Mouse (Mus musculus) cerebral cortex, adult 2 months (tissue): Measurements from ENCODE around the gene Fam124a.

Source experiments
- WGBS: fragments of 180-500 bp; shearing (Covaris S2); methylation state at CpG from one replicate; pipeline ENCODE4 v1.1.7; 2018; 5-methylcytosine and 5-hydroxymethylcytosine counted together

Fam124a gene

DNA sequence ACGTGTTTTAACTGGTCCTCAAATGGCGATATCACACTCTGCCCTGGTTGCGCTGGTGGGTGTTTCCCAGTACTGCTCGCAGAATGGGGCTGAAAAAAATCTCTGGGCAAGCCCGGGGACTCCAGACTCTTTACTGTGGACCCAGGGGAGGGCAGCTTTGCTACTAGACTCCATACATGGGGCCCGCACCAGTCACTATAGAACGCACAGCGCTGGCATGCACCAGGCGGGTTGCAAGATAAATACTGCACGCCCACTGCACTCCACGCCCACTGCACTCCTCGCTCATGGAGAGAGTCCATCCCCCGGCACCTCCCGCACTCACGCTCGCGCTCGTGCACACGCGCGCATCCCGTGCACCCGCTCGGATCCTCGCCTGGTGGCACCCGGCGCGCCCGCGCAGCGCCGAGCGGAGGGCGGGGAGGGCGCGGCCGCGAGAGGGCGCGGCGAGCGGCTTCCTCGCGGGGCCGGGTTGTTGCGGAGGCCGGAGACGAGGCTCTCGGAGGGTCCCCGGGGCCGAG, at the start of gene Fam124a:
Fam124a (plus strand) TSS at position 429 of the 521 bp plus-strand sequence.
- 1% methylated on average over 51 of the region's 51 CpGs for WGBS

DNA sequence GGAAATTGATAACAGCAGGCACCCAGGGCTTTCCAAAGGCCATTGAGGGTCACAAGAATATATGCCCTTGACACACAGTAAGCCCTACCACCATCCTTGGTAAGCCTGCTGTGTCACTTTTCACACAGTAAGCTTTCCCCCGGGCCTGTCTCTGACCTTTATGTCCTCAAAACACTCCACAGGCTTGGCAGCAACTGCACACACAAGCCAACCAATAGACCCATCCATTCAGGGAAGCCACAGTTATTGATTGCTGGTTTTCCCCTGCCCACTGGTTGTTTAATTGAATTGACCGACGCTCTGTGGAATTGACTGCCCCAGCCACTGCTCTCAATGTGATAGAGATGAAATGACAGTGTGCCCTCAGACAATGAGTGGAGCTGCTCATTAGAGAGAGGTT, 49.3 kb upstream of the Fam124a start:
- WGBS, result 92% methylated on average over 3 of the region's 3 CpGs

DNA sequence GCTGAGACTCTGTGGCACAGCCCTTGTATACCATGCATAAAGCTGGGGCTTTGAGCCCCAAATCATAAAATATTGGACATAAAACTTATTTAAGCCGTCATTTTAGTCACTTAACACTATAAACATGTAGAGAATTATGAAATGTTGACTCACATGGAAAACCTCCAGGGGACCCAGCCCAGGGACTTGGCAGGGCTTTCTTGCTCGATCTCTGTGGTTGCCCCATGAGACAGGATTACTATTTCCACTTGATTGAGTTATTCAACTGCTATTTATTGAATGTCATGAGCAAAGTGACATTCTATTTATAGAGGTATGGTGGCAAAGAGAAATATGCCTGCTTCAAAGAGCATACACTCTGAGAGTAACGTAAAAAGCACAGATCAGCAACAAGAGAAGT, 46.2 kb upstream of the Fam124a start:
- WGBS, result 64% methylated on average over 3 of the region's 3 CpGs

DNA sequence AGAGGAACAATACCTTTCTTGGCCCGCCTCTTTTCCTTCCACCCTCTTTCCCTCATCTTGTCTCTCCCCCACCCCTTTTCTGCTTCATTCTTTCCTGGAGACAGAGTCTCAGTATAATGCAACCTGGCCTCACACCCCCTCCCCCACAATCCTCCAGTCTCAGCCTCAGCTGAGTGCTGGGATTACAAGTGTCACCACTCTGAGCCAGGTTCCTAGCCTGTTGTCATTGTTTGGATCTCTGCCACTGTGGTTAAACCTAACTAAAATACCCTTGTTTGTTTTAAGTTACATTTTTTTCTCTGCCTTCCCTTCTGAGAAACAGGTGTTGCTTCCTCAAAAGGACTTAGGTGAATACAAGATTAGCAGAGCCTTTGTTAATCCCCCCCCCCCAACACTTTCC, 42.7 kb upstream of the Fam124a start:
- 79% methylated on average over 1 of the region's 1 CpGs for WGBS

DNA sequence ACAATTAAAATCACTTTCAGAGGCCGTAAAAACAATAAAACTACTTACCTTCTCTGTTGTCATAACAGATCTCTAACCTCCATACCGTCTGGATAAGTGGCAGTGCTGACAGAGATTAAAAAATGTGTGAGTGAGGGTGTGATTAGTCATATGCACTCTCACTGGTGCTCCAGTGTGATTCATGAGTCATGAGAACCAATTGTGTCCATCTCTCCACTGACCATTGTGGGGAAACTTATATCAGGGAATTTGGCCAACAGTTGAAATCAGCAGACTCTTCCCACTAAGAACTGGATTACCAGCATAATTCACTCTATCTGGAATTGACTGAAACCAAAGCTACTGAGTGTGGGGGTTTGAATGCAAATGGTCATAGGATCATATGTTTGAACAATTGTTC, 24.6 kb upstream of the Fam124a start:
- 67% methylated on average over 2 of the region's 2 CpGs for WGBS

DNA sequence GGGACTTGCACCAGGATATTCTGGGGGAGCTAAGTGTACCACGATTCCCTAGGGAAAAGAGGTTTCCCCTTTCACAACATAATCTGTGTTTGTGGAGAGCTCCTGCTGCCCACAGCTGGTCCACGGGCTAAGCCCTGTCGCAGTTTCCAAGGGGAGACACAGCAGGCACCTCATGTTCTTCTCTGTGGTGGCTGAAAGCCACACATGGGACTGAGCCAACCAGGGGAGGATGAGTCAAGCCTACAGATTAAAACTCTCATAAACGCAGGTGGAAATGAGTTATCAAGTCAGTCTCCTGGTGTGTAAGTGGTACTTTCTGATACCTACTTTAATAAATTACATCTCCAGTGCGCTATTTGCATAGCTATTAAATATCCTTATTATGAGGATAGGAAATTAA, 19.4 kb upstream of the Fam124a start:
- WGBS, result 41% methylated on average over 5 of the region's 5 CpGs

DNA sequence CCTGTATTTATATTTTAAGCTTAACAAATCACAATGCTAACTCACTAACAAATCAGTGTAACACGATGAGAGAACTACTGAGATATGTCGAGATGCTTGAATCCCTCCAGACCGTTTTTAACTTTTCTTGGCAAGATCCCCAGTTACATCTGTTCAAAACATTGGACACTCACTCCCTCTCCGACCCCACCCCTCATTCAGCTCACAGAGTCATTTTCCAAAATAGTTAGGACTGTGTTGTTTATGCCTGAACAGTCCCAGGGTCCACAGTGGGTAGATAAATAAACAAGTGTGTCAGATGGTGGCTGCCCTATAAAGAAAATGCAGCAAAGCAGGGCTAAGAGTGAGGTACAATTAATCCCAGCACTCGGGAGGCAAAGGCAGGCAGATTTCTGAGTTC, 18.5 kb upstream of the Fam124a start:
- WGBS, result 53% methylated on average over 5 of the region's 5 CpGs

DNA sequence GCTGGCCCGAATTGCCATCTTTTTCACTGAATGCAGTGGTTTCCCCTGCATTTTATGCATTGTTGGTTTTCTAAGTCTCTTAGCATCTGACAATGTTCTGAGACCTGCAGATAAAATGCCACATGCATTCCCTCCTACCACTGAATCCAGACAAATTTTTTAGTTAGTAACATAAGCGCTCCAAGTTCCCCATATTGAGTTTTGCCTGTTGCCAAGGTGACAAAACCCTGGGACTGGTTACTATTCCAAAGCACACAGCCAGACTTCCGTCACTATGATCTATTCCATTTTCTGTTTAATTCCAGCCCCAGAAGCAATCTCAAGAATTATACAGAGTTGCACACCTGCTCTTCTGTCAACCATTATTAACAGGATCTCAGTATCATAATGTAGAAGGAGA, 15.7 kb upstream of the Fam124a start:
- WGBS, result 50% methylated on average over 3 of the region's 3 CpGs

DNA sequence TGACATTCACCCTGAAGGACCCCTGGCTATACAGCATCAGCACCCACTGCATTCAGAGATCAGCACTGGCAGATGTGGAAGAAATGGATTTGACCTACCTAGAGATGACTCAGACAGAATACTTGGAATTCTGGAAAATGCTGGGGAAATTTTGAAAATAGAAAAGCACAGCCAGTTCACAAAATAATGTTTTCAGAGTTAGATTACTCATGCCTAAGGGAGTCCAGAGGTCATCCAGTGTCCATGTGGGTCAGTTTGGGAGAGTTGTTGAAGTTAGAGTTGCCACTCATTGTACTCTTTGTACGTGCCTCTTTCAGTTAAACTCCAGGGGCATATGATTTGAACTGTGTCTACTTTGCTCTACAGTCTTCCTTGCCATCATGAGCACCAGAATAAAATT, 13.8 kb upstream of the Fam124a start:
- 85% methylated on average over 1 of the region's 1 CpGs for WGBS

DNA sequence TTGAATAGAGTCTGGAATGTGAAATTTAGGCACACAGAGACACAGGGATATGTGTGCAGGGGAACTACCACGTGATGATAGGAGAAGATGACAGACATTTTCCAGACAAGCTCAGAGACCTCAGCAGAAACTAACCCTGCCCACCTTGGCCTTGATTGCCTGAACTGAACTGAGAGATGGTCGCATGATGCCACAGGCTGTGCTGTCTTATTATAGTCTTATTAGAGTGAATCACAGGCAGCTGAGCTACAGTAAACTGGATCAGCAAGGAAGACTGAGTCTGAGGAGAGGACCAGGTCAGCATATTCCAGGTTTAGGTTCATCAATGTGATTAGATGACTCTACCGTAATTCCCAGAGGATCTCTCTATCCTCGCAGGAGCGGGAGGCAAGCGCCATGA, 9.2 kb upstream of the Fam124a start:
- WGBS, result 82% methylated on average over 6 of the region's 6 CpGs

DNA sequence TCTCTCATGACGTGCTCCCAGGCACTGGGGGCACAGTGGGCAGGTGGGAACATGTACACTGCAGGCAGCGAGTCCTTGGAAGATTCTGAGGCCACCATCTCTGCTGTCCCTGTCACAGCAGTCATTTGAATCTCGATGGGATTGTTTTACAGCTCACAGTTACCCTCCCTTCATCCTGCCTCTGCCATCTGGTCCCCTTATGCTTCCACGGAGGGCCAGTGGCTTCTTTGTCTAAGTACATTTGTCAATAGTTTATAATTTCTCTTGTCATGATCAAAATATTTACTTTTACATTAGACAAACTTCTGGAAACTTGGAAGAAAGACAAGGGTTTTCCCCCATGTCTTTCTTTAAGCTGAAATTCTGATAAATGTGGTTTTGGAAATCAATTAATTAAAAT, 8.8 kb upstream of the Fam124a start:
- 55% methylated on average over 4 of the region's 4 CpGs for WGBS

DNA sequence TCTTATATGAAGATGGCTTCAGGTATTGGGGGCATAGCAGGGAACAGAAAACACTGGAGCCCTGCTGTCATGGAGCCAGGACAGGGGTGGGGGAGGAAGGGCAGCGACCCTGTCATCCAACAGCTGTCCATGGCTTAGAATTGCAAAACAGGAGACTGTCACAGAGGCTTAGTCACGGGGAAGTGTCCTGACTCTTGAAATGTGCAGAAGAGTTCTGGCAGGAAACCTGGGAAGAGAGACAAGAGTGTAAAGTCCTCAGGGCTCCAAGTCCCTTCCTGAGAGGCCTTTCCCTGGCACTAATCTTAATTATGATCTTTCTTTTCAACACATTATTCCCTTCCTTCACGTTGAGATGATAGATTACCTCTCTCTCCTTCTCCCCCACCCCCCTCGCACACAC, 5.4 kb upstream of the Fam124a start:
- 64% methylated on average over 4 of the region's 4 CpGs for WGBS

DNA sequence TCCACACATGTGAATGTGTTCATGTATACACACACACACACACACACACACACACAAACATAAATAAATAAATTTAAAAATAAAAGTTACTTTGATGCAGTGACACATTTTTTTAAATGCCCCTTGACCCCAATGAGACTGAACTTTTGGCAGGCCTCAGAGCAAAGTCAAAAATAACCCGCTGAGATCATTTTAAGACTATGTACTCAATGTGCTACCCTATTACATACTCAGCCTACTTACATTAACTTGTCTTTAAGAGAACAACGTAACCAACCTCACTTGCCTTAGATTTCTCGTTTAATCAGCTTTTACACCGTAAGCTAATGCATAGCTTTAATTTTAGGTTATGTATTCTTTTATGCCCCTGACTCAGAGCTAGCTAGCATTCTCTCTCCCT, 2.8 kb upstream of the Fam124a start:
- 86% methylated on average over 4 of the region's 4 CpGs for WGBS

DNA sequence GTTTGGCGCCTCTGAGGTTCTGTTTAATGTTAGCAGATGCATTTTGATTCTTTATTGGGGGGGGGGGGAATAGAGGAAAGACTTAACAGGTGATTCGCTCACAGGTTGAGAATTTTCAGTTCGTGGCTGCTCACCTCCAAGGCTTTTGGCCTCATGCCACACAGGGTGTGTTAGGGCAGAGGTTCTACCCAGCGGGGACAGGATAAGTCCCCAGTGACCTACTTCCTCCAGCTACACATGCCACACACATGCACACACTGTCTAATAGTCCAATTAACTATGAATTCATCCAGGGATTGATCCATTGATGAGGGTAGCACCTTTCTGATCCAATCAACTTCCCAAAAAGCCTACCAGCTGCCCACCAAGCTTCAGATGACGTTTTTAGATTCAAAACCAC, 1.8 kb upstream of the Fam124a start:
- WGBS, result 75% methylated on average over 5 of the region's 5 CpGs

DNA sequence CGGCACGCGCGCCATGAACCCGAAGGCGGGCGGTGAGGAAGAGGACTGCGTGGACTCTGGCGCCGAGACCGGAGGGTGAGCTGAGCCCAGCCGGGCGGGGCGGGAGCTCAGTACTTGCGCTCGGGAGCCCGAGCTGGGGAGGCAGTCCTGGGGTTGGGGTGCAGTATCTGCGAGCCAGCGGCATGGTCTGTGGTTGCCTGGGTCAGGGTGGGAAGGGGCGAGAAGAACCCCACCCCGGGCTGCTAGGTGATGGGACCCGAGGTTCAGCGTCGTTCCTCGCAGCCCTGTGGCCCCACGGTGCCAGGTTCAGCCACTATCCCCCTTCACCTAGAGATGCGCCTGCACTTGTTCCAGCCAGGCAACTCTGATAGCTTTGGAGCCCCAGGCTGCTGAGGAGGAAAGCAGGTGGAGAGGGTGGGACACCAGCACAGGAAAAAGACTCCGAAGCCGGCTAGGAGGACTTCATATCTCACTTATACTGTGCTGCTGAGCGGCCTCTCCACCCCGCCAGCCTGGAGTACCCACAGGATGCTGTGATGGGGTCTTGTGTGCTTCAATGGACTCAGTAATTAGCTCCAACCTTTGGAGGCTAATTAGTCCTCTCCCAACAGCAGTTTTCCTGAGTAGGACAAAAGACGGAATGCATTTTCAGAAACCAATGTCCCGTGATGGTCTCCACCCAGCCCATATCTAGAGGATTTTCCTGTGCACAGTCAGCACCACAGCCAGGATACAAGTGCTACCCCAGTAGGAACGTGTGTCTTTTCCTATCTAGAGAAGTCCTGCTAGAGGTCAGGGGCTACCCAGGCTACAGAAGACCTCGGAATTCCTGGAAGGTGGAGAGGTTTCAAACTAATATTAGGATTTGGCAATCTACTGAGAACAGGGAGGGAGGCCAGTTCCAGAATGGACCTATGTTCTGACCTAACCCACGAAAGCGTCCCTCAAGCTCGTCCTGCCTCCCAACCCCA, 588 bp downstream of the Fam124a start:
- 5% methylated on average over 38 of the region's 38 CpGs for WGBS

DNA sequence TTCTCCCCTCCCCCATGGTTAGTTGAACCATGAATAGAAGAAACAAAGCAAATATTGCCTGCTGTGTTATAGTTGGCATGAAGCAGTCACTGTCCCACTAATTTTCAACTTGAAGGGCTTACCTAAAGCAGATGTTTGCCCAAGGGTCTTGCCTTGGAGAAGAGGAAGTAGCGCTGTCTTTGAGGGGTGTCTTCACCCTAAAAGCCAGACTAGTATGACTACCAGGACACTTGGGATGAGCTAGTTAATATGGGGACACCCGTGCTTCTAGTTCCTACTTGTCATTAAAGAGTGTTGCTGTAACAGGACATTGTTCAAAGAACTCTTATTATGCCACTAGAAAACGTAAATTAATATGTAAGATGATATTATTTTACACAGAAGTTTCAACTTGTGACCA, 1.6 kb downstream of the Fam124a start:
- 74% methylated on average over 3 of the region's 3 CpGs for WGBS

DNA sequence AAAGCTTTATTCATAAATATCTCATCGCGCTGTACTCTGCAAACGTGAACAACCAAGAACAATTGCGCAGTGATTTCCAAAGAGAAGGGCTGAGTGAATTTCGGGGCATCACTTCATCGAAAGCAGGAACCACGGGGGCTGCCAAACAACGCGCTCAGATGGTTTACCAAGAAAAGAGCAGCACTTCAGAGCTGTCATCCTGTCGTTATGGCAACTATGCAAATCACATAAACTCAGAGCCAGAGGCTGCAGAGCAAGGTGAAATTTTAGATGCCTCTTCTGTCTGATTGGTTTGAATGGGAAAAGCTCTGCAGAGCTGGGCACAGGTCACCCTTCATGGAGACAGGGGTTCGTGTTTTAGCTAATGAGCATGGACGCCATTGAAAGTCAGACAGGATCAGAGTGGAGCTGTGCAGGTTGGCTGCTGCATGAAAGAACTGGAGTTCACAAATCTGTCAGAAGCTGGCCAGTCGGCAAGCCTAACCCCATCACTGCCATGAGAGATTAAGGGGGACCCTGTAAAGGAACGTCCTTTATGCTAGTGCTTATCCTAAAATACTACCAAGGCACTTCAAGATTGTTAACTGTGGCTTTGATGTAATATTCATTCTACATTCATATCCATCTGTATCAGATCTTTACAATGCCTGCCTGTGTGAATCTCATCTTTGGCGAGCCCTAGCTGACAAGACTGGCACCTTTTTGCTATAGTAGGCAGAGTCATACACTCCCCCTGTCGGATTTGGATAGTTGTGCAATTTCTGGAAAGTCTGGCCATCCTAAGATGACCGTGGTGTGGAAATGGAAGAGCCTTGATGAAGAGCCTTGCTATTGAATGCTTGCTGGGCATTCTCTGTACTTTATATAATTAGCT, 6.6 kb downstream of the Fam124a start:
- WGBS, result 21% methylated on average over 17 of the region's 17 CpGs

DNA sequence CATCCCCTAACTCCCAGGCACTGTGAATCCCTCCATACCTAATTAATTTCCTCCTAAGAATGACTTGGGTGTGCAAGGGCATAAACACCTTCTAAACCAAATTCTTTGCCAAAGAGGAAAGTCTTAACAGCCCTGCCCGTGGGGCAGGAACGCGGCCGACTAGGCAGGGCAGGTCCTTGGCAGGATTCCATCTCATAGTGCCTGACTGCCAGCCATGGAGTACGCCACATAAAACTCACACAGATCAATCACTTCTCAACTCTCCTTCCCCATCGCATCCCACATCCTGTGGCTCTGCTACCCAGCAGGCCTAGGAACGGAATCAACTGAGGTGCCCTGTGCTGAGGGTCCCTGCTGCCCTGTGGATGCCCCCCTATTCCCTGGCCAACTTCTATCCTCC, 8.1 kb downstream of the Fam124a start:
- WGBS, result 61% methylated on average over 7 of the region's 7 CpGs

DNA sequence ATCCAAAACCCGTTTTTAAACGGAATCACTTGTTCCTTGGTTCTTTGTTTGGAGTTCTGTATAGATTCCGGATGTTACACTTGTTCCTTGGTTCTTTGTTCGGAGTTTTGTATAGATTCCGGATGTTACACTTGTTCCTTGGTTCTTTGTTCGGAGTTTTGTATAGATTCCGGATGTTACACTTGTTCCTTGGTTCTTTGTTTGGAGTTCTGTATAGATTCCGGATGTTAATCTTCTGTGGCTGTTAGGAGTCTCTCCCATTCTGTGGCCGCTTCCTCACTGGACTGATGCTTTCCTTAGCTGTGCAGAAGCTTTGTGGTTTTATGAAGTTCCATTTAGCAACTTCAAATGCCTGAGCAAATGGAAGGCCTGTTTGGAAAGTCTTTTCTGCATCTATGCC, 11.3 kb downstream of the Fam124a start, which contains the start of gene Gm4131:
Gm4131 (minus strand) TSS at position 101 of the 400 bp plus-strand sequence.
- 73% methylated on average over 9 of the region's 9 CpGs for WGBS

DNA sequence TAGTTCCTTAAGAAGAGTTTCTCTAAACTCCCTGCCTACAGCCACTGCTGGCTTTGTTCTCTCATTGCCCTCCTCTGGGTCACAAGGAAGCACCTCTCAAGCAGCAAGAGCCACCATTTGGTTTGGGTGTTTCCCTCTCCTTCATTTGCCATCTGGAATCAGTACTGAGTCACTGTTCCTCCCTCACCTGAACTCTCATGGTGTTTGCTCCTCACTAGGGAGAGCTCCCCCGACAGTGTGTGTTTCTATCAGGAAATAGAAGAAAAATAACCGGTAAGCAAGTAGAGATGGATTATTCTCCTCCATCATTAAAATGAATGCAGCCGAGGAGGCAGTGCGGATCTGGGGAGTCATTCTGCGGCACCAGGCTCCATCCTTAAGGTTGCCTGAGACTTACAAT, 13.9 kb downstream of the Fam124a start:
- 89% methylated on average over 5 of the region's 5 CpGs for WGBS

DNA sequence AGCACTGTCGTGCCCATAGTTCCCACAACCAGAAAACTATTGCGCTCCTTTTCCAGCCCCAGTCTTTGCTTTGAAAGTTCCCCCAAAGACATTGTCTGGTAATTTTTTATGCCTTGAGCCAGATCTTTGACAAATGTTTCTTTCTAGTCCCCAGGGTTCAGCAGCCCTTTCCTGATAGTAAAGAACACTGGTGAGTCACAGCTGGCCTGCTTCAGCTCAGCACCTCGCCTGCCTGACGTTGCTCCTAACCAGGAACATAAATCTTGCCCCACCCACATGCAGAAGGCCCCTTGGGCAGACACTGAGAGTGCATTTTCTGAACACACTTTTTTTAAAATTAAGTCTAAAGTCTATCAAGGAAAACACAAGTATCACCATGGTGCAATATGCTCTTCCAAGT, 14.8 kb downstream of the Fam124a start:
- 60% methylated on average over 4 of the region's 4 CpGs for WGBS

DNA sequence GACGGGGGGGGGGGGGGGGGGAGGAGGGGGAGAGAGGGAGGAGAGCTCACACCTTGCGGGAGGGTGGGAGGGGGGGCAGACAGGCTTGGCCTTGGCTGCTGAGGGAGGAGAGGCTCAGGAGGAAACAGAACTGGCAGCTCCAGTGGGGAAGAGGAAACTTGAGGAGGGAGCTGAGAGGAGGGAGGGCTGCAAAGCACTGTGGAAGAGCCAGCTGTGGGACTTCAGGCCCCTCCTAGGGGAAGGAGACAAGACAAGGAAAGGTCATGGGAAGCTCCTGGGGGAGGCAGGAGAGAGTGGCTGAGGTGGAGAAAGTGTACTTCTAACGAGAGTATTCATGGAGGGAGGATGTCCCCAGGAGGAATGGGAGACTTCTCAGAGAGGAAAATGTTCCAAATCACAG, 17.9 kb downstream of the Fam124a start:
- WGBS, result 8% methylated on average over 2 of the region's 3 CpGs
